Mouse (Mus musculus) spleen, postnatal 14 days (tissue): ENCODE measurements around the gene Nfatc2ip.
"Not testable (repeated sequence)": the region's sequence is repeated elsewhere in the genome, so short reads cannot be mapped to it uniquely, and the experiment has no call there.

ENCODE experiments used
- DNase-seq, 2 experiments: peaks; one replicate each; pipeline ENCODE4 v3.0.0; 2021 to 2022; ENCODE audit warnings: low spot score in 2 of 2

Nfatc2ip gene

GRCm38 (mm10) chr7:126408686-126409085 is 12.1 kb upstream of the Nfatc2ip start:
- DNase-seq = no peak

- not testable (repeated sequence) for DNase-seq
Observed at GRCm38 (mm10) chr7:126402518-126402917, 6.0 kb upstream of the Nfatc2ip start.

- peak; percentile 76 to 88 for DNase-seq
Observed at GRCm38 (mm10) chr7:126399548-126399947, 3.0 kb upstream of the Nfatc2ip start.

- no peak for DNase-seq
Observed at GRCm38 (mm10) chr7:126397822-126398221, 1.3 kb upstream of the Nfatc2ip start.

GRCm38 (mm10) chr7:126397221-126397620 is 684 bp upstream of the Nfatc2ip start:
- DNase-seq = no peak

- DNase-seq = not testable (repeated sequence)
Observed at GRCm38 (mm10) chr7:126392086-126392884, 4.3 kb downstream of the Nfatc2ip start.

- no peak for DNase-seq
Observed at GRCm38 (mm10) chr7:126388185-126388584, 8.4 kb downstream of the Nfatc2ip start.

GRCm38 (mm10) chr7:126383565-126383964 is 13.0 kb downstream of the Nfatc2ip start:
- no peak for DNase-seq

GRCm38 (mm10) chr7:126377278-126378158 is 19.0 kb downstream of the Nfatc2ip start, which contains the start of gene Spns1:
Spns1 (minus strand) TSS chr7:126377450.
- DNase-seq = peak; percentile 82 to 86

- DNase-seq = no peak
Observed at GRCm38 (mm10) chr7:126376903-126377277, 19.6 kb downstream of the Nfatc2ip start.

GRCm38 (mm10) chr7:126375012-126375411 is 21.5 kb downstream of the Nfatc2ip start:
- DNase-seq = no peak

- DNase-seq = no peak
Observed at GRCm38 (mm10) chr7:126374526-126374925, 22.0 kb downstream of the Nfatc2ip start.

GRCm38 (mm10) chr7:126373007-126373406 is 23.5 kb downstream of the Nfatc2ip start:
- no peak for DNase-seq

- DNase-seq = peak; percentile 33 to 39
Observed at GRCm38 (mm10) chr7:126369393-126369792, 27.1 kb downstream of the Nfatc2ip start, which contains the start of gene Lat. Lat (minus strand) TSS chr7:126369570.

- no peak for DNase-seq
Observed at GRCm38 (mm10) chr7:126368367-126368766, 28.2 kb downstream of the Nfatc2ip start.

- no peak for DNase-seq
Observed at GRCm38 (mm10) chr7:126367636-126368035, 28.9 kb downstream of the Nfatc2ip start.

GRCm38 (mm10) chr7:126363038-126363437 is 33.5 kb downstream of the Nfatc2ip start:
- no peak for DNase-seq

GRCm38 (mm10) chr7:126359049-126359448 is 37.5 kb downstream of the Nfatc2ip start:
- no peak for DNase-seq

- no peak for DNase-seq
Observed at GRCm38 (mm10) chr7:126358413-126358812, 38.1 kb downstream of the Nfatc2ip start.

- no peak for DNase-seq
Observed at GRCm38 (mm10) chr7:126357838-126358237, 38.7 kb downstream of the Nfatc2ip start.

- no peak for DNase-seq
Observed at GRCm38 (mm10) chr7:126356793-126357591, 39.5 kb downstream of the Nfatc2ip start.
